Mouse (Mus musculus) v-Abl transformed pro-B cells (cell line): ENCODE results near the gene Rcn3.
"Not testable (repeated sequence)": the region's sequence is repeated elsewhere in the genome, so short reads cannot be mapped to it uniquely, and the experiment has no call there.

Source experiments
- in situ Hi-C, 2 experiments: fragments of 400-800 bp; cut with MboI; formaldehyde crosslinking; loops; one replicate each; pipeline ENCODE4 v1.15.1; 2025; ENCODE audit not compliant: unreplicated experiment in 2 of 2

The Rcn3 gene

DNA sequence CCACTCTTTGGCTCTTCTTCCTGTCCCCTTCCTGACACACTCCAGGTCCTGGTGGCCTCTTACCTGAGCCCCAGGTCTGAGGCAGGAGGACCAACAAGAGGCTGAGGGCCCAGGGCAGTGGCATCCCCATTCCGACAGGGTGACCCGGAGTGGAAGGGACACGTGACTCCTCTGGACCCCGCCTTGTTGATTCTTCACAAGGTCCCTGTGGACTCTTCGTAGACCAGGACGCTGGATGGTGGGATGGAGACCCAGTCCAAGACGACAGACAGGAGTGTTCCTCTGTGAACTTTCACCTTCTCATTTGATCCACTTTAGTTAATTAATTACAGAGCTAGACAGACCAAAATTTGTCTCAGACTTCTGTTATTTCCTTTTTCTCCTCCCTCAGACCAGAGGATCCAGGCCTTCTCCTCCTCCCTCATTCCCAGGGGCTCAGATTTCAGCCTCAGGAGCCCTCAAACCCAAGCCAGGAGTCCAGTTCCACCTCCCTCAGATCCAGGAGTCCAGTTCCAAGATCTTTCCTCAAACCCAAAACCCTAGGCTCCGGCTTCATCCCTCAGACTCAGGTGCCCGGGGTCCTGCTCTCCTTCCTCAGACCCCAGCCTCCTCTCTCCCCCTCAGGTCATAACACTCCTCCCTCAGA lies 11.0 kb upstream of the Rcn3 start:
- in situ Hi-C loops: no loop called here

DNA sequence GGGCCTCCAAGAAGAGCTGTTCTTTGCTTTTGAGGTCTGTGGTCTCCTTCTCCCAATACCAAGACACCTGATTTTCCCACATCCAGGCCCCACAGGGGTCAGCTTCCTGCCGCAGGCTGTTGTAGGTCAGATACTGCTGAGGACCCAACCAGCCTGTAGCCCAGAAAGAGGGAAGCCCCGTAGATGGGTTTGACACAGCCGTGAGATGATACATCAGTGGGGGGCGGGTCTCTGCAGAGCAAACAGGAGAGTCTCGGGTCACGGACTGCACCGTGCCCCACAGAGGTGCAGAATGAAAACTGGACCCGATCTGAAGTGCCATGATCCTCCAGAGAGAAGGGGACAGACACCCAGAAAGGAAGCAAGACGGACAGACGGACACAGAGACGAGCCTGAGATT lies 10.4 kb upstream of the Rcn3 start:
- in situ Hi-C loops: no loop called here

DNA sequence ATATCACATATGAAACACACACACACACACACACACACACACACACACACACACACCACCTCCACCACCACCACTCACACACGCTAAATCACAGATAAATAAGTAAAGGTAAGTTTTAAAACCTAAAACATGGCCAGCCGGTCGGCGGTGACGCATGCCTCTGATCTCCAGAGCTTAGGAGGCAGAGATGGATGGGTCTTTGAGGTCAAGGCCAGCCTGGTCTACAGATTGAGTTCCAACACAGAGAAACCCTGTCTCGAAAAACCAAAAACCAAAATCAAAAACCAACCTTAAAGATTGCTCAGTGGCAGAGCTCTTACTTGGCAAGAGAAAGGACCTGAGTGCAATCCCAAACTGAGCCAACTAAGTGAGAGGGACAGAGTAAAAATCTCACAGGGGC lies 8.0 kb upstream of the Rcn3 start:
- in situ Hi-C loops: no loop called here

DNA sequence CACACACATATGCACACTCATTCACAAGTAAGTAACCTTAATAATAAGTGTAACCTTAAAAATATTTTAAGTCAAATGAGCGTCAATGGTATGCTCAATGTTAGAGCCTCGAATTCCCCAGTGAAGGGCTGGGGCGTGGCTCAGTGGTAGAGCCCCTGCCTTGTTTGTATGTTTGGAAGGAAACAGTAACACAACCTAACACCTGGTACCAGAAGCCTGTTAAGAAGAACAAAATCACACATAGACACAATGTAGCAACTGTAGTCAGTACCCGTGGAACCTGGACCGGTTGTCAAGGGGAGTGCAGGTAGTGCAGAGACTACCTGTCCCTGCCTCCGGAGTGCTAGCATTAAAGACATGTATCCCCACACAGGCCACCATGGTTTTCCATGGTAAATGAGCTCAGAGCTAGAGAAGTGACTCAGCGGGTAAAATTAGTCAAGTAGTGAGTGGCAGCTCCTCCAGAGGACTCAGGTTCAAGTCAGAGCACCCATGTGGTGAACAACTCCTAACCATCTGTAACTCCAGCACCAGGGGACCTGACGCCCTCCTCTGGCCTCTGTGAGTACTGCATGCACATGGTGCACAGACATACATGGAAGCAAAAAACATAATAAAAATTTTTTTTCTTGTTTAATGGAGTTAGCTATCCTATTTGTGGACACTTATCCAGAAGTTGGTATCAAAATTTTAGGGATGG lies 6.7 kb upstream of the Rcn3 start:
- in situ Hi-C loops: no loop called here

DNA sequence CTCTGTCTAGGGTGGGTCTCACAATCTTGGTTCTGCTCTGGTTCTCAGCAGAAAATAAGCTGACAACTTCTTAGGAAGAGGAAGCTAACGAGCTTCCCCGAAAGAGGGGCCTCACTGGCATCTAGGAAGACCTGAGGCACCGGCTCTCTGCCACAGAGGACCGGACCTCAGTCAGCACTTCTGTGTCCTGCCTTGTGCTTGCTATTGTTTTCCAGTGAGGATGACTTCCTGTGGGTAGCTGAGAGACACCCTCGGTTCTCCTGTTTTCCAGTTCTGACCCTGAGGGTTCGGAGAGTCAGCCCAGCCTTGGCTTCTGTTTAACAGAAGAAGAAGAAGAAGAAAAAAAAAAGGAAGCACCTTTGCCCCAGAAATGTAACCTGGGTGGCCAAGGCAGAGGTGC lies 5.5 kb upstream of the Rcn3 start:
- in situ Hi-C loops: no loop called here

DNA sequence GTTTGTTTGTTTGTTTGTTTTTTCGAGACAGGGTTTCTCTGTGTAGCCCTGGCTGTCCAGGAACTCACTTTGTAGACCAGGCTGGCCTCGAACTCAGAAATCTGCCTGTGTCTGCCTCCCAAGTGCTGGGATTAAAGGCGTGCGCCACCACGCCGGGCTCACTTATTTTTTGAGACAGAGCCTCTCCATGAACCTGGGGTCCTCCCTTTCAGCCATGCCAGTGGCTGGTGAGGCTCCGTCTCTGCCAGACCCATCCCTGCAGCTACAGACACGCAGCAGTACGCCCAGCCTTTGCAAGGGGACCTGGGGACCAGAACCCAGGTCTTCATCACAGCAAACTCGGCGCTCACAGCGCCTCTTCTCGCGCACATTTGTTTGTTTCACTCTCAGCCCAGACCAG lies 3.9 kb upstream of the Rcn3 start:
- in situ Hi-C loops: not testable (repeated sequence)

DNA sequence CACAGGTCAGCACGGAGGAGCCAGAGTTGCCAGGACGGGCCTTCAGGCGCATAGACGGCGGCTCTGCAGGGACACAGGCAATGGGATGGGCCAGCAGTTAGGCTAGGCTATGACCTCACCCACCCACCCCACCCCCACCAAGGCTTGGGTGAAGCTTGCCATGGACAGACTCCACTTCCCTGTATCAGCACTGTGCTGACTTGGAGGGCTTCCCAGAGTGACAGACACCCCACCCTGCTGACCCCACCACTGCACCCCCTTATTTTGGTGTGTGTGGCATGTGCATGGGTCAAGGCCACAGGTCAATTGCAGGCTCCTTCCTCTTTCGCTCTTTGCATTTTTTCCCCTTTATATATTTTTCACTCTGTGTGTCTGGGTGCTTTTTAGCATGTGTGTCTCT lies 3.3 kb upstream of the Rcn3 start:
- in situ Hi-C loops: no loop called here

DNA sequence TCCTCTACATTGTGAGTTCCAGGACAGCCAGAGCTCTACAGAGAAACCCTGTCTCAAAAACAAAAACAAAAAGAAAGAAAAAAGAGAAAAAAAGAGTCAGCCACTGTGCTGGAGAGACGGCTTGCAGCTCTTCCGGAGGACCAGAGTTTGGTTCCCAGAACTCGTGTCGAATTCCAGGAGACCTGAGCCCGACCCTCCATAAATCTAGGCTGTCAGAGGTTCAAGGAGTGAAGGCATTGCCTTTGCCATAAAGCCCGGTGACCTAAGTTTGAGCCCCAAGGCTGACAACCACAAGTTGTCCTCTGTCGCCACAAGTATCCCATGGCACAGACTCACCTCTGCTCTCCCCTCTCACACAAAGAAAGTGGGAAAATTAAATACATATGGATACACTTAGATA lies 2.1 kb upstream of the Rcn3 start:
- in situ Hi-C loops: no loop called here

DNA sequence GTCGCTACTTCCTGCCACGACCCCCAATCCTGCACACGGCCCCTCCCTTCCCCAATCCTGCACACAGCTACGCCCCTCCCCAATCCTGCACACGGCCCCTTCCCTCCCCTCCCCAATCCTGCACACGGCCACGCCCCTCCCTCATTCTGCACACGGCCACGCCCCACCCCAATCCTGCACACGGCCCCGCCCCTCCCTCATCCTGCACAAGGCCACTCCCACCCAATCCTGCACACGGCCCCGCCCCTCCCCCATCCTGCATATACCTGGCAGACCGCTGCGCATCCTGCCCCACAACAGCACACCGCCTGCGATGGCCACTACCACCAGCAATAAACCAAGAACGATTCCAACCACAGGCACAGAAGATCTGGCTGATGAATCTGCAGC lies 1.5 kb upstream of the Rcn3 start:
- in situ Hi-C loops: no loop called here

DNA sequence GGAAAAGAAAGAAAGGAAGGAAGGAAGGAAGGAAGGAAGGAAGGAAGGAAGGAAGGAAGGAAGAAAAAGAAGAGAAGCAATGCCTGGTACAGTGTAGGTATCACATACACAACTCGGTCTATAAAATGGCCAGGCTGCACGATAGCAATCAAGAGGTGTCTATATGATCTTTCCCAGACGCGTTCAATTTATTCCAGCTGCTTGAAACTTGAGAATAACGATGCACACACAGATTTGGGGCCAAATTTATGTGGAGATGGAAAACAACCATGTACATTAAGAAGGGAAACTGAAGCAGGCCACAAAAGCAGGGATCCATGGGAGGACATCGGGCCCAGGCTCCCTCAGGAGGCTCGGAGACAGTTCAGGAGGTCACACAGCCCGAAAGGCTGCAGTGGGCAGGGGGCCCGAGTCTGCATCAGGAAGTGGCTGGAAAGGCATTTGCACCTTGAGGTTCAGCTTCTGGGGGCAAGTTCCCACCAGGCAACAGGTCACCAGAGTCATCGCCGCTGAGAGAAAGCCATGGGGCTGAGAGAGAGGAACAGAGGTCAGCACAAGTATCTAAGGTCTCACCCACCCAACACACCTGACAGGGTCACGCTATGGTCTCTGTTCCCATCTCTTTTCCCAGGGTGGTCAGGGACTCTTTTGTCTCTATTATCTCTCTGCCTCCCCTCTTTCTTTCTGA lies 951 bp upstream of the Rcn3 start:
- in situ Hi-C loops: no loop called here

DNA sequence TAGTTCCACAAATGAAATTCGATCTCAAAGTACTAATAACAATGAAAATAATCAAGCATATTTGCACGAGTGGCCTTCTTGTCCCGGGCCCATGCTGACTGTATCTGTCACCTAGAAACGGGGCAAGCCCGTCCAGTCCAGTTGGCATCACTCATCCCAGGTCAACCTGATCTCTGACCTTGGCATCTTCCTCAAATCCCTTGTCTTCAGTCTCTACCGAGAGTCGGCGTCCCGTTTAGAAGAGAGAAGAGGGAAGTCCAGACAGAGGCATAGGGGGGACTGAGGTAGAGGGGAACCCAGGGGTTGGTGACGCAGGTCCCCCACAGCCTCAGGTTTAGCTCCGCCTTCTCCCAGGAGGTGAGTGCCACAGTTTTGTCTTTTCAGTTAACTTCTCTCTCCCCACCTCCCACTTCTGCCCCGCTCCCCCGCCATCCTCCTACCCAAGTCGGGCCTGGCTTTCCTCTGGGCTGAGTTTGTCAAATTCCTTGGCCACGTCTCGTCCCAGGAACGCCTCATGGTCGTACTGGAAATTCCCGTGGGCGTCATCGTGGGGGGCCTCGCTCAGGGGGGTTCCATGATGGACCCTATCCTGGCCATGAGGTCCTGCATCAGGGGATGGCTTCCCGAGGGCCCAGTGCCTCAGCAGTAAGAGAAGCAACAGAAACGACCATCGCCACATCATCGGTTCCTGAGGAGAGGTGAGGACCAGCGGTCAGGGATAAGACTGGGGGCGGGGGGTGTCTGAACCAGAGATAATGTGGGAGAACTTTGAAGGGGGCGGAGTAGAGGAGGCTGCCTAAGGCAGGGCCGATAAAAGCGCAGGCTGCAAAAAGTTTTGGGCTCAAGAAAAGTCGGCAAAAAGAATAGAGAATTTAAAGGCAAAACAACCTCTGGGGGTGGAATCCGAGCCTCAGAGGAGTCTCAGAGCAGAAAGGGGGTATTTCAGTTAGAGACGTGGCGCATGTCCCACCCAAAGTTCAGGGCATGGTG lies 725 bp downstream of the Rcn3 start:
- in situ Hi-C loops: no loop called here

DNA sequence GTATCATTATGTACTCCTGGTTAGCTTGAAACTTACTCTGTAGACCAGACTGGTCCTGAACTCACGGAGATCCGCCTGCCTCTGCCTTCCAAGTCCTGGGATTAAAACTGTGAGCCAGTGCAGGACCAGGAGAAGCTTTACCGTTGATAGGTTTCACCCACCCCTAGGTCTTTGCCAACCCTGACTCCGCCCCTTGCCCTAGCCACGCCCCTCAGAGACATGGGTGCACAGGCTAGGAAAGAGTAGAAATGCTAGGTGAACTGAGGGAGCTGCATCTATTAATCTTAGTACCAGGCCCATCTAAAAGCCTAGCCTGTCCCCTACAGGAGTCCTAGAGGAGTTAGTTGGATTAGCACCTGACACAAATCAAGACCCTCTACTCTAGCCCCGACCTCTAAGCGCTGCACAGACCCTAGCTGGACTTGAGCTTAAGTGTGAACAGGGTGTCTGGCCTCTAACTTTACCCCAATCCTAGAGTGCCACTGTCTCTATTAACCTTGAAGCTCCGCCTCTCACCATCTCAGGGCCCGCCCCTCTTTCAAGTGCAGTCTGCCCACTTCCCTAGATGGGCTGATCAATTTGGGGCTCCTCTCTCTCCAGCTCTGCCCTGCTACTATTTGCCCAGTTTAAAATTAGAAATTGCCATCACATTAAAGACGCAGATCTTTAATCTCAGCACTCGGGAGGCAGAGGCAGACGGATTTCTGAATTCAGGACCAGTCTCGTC lies 1.6 kb downstream of the Rcn3 start:
- in situ Hi-C loops: no loop called here

DNA sequence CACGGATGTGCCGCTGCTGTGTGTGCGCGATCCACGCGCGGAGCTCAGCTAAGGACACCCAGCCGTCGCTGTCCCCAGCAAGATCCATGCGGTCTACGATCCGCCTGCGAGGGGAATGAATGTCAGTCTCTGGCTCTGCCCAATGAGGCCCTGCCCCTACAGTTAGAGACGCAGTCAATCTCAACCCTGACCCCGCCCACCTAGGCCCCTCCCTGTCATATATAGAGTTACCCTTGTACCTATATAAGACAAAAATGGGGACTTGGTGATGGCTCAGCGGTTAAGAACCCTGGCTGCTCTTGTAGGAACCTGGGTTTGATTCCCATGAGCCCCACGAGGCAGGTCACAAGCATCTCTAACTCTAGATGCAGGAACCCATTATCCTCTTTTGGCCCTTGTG lies 3.4 kb downstream of the Rcn3 start:
- in situ Hi-C loops: no loop called here

DNA sequence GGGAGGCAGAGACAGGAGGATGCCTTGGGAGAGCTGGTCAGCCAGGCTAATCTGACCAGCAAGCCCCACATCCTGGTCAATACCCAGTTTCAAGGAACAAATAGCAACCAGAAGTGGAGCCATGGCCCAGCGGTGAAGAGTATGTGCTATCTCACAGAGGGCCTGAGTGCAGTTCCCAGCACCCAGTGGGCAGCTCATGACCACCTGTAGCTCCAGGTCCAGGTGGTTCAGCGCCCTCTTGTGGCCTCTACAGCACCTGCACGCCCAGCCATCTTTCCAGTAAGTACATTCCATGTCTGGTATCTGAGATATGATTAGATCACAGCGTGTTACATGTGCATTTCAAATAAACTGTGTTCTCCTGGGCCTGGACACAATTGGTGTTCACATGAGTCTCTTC lies 5.9 kb downstream of the Rcn3 start:
- in situ Hi-C loops: no loop called here

DNA sequence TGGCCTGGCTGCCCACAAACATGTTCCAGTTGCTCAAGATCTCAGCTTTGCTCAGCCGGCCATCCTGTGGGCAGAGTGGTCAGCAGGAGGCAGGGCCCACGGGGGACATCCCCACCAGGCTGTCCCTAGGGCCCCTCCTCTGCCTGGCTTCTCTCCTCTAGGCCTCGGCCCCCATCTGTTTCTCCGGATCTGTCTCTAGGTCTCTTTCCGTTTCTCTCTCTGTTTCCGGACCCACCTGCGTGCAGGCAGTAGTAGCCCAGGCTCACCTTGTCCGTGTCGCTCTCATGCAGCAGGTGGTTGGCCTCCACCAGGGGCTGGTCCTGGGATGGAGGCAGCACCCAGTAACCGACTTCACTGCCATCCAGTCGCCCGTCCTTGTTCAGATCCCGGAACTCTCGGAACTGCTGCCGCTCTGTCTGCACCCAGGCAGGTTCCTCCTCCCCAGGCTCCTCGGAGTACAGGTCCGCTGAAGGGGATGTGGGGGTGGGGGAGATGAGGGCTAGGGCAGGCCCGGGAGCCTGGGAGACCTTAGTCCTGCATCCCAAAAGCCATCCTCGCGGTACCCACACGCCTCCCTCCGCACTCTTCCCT lies 8.6 kb downstream of the Rcn3 start:
- in situ Hi-C loops: loop anchor here (5.0 kb wide), 5 partner anchors 44 to 219 kb away; partner anchors contain the start of genes Ccdc155 (in 1 of the 2), Flt3l (in 1 of the 2), Gm45713 (in 1 of the 2) and Rpl13a (in 1 of the 2)

DNA sequence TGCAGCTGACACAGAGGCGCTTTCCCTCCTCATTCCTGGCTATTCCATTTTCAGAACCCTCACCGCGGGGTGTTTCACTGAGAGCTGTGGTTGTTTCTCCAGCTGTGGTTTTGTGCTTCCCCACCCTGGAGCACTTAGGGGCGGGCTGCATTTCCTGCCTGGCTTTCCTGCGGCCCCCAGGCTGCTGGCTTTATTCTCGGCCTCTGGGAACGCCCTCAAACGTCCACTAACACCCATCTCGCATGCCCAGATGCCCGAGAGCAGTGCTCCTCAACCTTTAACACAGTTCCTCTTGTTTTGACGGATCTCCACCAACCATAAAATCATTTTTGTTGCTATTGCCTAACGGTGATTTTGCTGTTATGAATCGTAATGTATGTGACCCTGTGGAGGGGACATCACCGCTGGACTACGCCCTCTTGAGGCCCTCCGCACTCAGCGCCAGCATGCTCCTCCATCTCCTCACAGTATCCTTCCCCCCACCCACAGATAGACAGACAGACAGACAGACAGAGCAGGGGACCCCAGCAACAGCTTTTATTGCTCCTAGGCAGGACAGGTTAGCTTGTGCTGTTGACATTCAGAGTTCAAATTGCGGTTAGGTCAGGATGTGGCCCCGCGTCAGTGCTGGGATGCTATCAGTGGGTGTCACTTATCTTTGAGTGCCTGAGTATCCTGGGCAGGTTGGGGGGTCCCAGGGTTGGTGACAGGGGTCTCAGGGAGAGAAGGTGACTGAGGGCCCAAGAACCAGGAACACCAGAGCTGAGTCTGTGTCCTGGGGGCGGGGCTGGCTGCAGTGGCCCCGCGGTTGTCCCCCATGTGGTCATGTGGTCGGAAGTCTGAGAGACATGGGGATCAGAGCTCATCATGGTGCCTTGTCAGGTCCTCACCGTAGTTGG lies 9.4 kb downstream of the Rcn3 start:
- in situ Hi-C loops: loop anchor here (5.0 kb wide), 5 partner anchors 45 to 220 kb away; partner anchors contain the start of genes Ccdc155 (in 1 of the 2), Flt3l (in 1 of the 2), Gm45713 (in 1 of the 2) and Rpl13a (in 1 of the 2)

DNA sequence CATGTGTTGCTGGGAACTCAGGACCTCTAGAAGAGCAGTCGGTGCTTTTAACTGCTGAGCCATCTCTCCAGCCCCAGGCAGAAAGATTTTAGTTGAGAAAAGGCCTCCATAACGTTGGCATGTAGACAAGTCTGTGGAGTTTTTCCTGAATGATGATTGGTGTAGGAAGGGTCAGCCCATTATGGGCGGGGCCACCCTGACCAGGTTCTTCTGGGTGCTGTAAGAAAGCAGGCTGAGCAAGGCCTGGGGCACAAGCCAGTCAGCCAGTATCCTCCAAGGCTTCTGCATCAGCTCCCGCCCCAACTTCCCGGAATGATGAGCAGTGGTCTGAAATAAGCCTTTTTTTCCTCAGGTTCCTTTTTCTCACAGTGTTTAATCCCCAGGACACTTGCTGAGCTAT lies 11.0 kb downstream of the Rcn3 start:
- in situ Hi-C loops: loop anchor here (5.0 kb wide), 5 partner anchors 46 to 221 kb away; partner anchors contain the start of genes Ccdc155 (in 1 of the 2), Flt3l (in 1 of the 2), Gm45713 (in 1 of the 2) and Rpl13a (in 1 of the 2)

DNA sequence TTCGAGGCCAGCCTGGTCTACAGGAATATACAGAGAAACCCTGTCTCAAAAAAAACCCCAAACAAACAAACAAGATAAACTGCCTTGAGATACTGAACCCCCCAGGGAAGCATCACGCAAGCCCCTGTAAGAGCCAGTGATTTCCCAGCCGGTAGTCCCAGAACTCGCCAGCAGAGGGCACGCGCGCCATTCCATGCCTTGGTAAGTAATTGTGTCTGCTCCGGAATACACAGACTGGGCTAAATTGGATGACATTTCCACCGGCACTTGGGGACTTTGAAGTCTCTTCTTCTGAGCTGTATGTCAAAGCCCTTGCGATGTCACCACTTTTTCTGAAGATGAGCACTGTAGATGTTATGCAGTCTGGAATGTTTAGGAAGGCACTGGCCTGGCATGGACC lies 12.2 kb downstream of the Rcn3 start:
- in situ Hi-C loops: loop anchor here (5.0 kb wide), 5 partner anchors 47 to 222 kb away; partner anchors contain the start of genes Ccdc155 (in 1 of the 2), Flt3l (in 1 of the 2), Gm45713 (in 1 of the 2) and Rpl13a (in 1 of the 2)
